Mouse (Mus musculus): ENCODE results near the gene Nps.
"Not testable (repeated sequence)": the region's sequence is repeated elsewhere in the genome, so short reads cannot be mapped to it uniquely, and the experiment has no call there.

DNA sequence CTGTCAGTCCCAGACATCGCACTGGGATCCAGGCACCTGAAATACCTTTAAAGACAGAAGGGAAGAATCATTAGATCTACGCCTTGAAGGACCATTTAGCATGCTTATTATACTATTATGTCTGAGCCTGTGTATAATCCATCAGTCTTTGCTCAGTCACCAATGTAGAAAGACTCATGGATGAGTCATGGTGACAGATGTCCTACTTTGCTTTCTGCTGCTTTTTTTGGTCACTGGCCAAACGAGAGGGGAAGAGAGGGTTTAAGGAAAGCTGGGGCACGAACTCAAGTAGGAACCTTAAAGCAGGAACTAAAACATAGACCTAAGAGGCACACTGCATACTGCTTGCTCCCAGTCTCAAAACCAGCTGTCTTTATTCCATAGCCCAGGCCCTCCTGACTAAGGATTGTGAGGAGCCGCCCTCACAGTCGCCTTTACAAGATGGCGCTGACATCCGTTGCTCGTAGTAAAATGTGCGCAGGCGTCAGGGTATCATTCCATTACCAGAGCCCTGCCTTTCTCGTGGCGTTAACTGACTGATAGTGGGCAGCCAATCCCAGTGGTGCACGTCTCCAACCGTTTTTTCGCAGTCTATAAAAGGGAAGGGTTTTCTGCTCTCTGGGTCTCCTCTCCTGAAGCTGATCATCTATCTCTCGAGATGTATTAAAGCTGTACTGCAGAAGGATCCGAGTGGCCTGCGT is at the start of gene Nps:
- TF ChIP-seq CTCF (IDR thresholded peaks at IDR 0.05; ENCODE audit: borderline replicate concordance, insufficient read depth, low read depth, low read length); POLR2A (IDR thresholded peaks at IDR 0.05; ENCODE audit: borderline replicate concordance, insufficient read depth, low read length): not testable (repeated sequence)
